Mouse (Mus musculus) forebrain, embryonic 16.5 days (tissue): ENCODE measurements around the gene Nkx3-2. TPM values are rescaled to one million over a fixed set of nuclear protein-coding genes. Genes with fewer than 3 reads are reported as not detected.

ENCODE experiments used
- ATAC-seq: fragments of 200-750 bp; cut with Nextera tagmentation; 2 replicates; pipeline ENCODE4 v1.8.0; 2017; ENCODE audit warnings: mild to moderate bottlenecking, moderate library complexity
- H3K27ac ChIP-seq: fragments of 300-500 bp; sonication (generic); 2 replicates; pipeline ENCODE4 v1.5.1; 2014; ENCODE audit warnings: low read length, control low read depth
- H3K27me3 ChIP-seq: fragments of 300-500 bp; sonication (generic); replicated peaks from 2 replicates; pipeline ENCODE4 v1.6.1; 2014; ENCODE audit warnings: low read length; ENCODE audit not compliant: control insufficient read depth, insufficient read depth
- H3K36me3 ChIP-seq: fragments of 300-500 bp; sonication (generic); 2 replicates; pipeline ENCODE4 v1.6.1; 2014; ENCODE audit not compliant: control insufficient read depth, insufficient read depth
- H3K4me1 ChIP-seq: fragments of 300-500 bp; sonication (generic); replicated peaks from 2 replicates; pipeline ENCODE4 v1.6.1; 2014; ENCODE audit warnings: low read length; ENCODE audit not compliant: control insufficient read depth, insufficient read depth
- H3K4me2 ChIP-seq: fragments of 300-500 bp; sonication (generic); 2 replicates; pipeline ENCODE4 v1.6.1; 2014; ENCODE audit warnings: mild to moderate bottlenecking, low read length, control low read depth
- H3K4me3 ChIP-seq: fragments of 300-500 bp; sonication (generic); replicated peaks from 2 replicates; pipeline ENCODE4 v1.5.1; 2014; ENCODE audit warnings: mild to moderate bottlenecking, low read length, control low read depth
- H3K9ac ChIP-seq: fragments of 300-500 bp; sonication (generic); replicated peaks from 2 replicates; pipeline ENCODE4 v1.6.1; 2014; ENCODE audit warnings: low read depth, low read length, control low read depth
- H3K9me3 ChIP-seq: fragments of 300-500 bp; sonication (generic); 2 replicates; pipeline ENCODE4 v1.6.1; 2016; ENCODE audit warnings: low read length; ENCODE audit not compliant: control insufficient read depth
- WGBS: fragments of 180-500 bp; shearing (Covaris S2); extraction: QIAGEN DNeasy Blood & Tissue Kit; methylation state at CpG from one replicate; pipeline ENCODE4 v1.1.7; 2014; 5-methylcytosine and 5-hydroxymethylcytosine counted together
- polyA plus RNA-seq: library from polyadenylated mRNA; unstranded; fragments of >200 nt; fragmentation: Nextera tagmentation; extraction: Ambion mirVana; gene quantifications from 2 replicates; pipeline ENCODE4 v1.2.1, GENCODE M21; 2015

Nkx3-2 gene
- polyA plus RNA-seq, 1 experiment from 2014 or later, result not detected

DNA sequence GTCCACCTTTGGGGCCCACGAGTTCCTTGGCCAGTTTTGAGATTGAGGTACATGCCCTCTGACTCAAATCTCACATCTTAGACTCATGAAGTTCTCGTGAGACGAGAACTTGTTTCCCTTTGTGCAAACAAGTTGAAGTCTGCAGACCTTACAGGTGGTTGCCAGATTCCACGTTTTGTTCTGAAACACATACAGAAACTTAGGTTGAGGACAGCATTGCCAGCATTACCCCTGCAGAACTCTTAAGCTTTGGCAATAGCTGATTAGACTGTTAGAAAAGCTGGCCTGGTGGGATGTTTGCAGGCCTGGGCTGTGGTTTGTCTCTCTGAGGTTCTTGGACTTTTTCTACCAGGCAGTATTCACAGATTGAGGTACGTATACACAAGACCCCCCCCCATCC lies 7.0 kb downstream of the Nkx3-2 start:
- Histone ChIP-seq H3K9ac (no peak overlapping the region), H3K4me3 (no peak overlapping the region), H3K4me1 (peaks cover 10% of the 10 kb centered on the region; the same call in 1 of the 2 replicates), H3K27me3 (peaks cover 89% of the 10 kb centered on the region), H3K36me3 (no peaks in the 10 kb centered on the region), H3K9me3 (no peaks in the 10 kb centered on the region; the same call in 1 of the 2 replicates), H3K4me2 (no peak overlapping the region), H3K27ac (no peak overlapping the region)
- no peak for ATAC-seq
- 3% methylated on average over 5 of the region's 5 CpGs for WGBS

DNA sequence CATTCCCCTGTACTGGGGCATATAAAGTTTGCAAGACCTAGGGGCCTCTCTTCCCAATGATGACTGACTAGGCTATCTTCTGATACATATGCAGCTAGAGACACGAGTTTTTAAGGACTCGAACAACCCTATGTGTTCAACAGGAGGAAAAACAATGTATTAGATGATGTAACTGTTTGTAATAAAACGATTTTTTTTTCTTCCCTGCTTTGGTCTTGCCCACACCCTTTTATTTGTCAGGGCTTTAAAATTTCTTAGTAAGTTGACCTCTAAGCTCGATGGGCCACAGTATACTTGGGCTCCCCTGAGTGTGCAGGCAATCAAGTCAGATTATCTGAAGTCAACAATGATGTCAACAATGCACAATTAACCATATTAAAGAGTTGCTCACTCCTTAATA lies 7.9 kb downstream of the Nkx3-2 start:
- Histone ChIP-seq H3K9me3 (no peaks in the 10 kb centered on the region; the same call in 1 of the 2 replicates), H3K36me3 (no peaks in the 10 kb centered on the region), H3K4me2 (no peak overlapping the region), H3K27me3 (peaks cover 88% of the 10 kb centered on the region), H3K4me1 (peaks cover 6% of the 10 kb centered on the region; the same call in 1 of the 2 replicates), H3K9ac (no peak overlapping the region), H3K27ac (no peak overlapping the region), H3K4me3 (no peak overlapping the region)
- WGBS, result 2% methylated on average over 4 of the region's 4 CpGs
- ATAC-seq, result no peak

DNA sequence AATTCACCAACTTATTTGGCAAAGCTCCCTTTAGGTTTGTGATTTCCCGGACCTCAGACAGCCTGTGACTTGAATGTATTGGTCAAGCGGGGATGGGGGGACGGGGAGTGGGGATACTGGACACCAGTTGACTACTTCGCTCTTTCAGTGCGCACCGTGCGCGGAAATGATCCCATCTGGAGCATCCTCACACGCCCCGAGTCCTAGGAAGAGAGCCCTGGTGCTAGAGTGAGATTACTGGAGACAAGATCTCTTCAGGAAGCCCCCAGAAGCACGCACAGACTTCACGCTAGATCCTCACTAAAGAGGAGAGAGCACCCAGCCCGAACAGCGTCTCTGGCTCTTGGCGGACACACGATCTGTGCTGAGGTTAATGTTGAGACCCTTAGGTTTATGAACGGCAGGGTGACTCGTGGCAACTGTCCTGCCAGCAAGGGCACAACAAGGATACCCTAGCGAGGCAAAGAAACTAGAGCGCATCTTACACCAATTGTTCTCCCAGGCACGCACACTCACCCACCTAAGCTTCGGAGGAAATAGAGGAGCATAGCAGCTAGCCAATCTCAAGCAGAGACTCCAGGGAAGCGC lies 8.8 kb downstream of the Nkx3-2 start:
- Histone ChIP-seq H3K27ac (no peak overlapping the region), H3K9me3 (no peaks in the 10 kb centered on the region; the same call in 1 of the 2 replicates), H3K4me1 (0 out of 2 replicates have a peak, but pooled peaks cover 6% of the 10 kb centered on the region), H3K27me3 (peaks cover 91% of the 10 kb centered on the region), H3K9ac (no peak overlapping the region), H3K4me2 (no peak overlapping the region), H3K36me3 (no peaks in the 10 kb centered on the region), H3K4me3 (no peak overlapping the region)
- no peak for ATAC-seq
- WGBS, result under 1% methylated on average over 23 of the region's 23 CpGs

DNA sequence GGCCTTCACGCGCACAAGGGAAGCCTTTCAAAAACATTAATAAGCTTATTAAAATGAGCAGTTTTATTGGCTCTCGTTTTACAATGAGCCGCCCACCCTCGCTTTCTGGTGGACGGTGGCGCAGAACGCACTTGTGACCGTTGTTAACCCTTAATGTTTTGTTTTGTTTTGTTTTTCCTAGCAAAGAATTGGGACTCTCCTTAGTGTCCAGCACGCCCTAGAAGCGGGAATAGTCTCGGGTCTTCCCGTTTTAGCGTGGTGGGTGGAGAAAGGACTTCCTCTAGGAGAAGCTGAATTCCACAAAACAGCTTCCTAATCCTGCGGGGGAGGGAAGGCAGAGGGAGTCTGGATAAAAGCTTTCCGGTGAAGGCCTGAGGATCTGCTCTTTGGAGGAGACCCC lies 9.5 kb downstream of the Nkx3-2 start:
- Histone ChIP-seq H3K36me3 (no peaks in the 10 kb centered on the region), H3K27ac (no peak overlapping the region), H3K9me3 (no peaks in the 10 kb centered on the region; the same call in 1 of the 2 replicates), H3K4me1 (0 out of 2 replicates have a peak, but pooled peaks cover 6% of the 10 kb centered on the region), H3K4me2 (no peak overlapping the region), H3K27me3 (peaks cover 88% of the 10 kb centered on the region), H3K9ac (no peak overlapping the region), H3K4me3 (no peak overlapping the region)
- no peak for ATAC-seq
- under 1% methylated on average over 16 of the region's 16 CpGs for WGBS

DNA sequence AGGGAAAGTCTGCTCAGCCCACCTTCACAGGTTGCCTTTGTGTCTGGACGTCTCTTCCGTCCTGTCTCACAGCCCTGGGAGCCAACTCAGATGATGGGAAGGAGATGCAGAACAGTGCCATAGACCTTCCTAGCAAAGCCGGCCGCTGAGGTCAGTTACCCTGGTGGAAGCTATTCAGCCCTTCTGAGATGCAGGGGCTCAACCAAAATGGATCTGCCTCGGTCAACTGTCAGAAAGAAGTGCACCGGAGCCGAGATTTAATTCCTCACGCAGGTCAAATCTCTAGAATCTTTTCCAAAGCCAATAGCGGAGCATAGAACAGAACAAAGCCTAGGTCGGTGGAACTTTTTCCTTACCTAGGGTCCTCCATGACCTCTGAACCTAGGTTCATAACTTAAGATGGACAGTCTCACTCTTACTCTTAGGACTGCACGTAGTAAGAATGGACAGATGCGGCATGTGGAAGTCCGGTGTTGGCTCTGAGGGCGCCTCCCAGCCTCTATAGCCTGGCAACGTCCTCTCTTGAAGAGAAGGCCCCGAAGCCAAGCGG lies 10.0 kb downstream of the Nkx3-2 start:
- Histone ChIP-seq H3K4me1 (0 out of 2 replicates have a peak, but pooled peaks cover 6% of the 10 kb centered on the region), H3K9ac (no peak overlapping the region), H3K4me2 (no peak overlapping the region), H3K27ac (no peak overlapping the region), H3K36me3 (no peaks in the 10 kb centered on the region), H3K4me3 (no peak overlapping the region), H3K9me3 (no peaks in the 10 kb centered on the region; the same call in 1 of the 2 replicates), H3K27me3 (peaks cover 89% of the 10 kb centered on the region)
- ATAC-seq, result no peak
- 1% methylated on average over 17 of the region's 17 CpGs for WGBS

DNA sequence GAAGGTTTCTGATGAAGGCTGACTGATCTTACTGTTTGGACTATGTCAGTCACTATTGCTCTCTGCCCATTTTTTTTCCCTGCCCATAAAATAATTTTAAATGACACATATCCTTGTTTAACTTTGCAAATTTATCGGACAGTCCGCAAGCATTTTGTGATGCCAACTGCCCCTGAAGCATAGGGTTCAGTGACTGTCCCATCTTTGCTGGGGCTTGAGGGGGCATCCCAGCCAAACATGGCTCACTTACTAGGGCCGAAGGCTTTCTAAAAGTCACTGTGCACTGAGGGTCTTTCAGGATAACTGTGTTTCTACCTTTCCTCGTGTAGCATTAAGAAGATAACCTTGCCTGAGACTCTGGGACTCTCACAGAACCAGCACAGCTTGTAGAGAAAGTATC lies 11.6 kb downstream of the Nkx3-2 start:
- Histone ChIP-seq H3K9ac (no peak overlapping the region), H3K9me3 (no peaks in the 10 kb centered on the region; the same call in 1 of the 2 replicates), H3K27me3 (peaks cover 90% of the 10 kb centered on the region), H3K4me2 (no peak overlapping the region), H3K36me3 (no peaks in the 10 kb centered on the region), H3K4me1 (0 out of 2 replicates have a peak, but pooled peaks cover 6% of the 10 kb centered on the region), H3K4me3 (no peak overlapping the region), H3K27ac (no peak overlapping the region)
- ATAC-seq, result no peak
- 24% methylated on average over 4 of the region's 4 CpGs for WGBS

DNA sequence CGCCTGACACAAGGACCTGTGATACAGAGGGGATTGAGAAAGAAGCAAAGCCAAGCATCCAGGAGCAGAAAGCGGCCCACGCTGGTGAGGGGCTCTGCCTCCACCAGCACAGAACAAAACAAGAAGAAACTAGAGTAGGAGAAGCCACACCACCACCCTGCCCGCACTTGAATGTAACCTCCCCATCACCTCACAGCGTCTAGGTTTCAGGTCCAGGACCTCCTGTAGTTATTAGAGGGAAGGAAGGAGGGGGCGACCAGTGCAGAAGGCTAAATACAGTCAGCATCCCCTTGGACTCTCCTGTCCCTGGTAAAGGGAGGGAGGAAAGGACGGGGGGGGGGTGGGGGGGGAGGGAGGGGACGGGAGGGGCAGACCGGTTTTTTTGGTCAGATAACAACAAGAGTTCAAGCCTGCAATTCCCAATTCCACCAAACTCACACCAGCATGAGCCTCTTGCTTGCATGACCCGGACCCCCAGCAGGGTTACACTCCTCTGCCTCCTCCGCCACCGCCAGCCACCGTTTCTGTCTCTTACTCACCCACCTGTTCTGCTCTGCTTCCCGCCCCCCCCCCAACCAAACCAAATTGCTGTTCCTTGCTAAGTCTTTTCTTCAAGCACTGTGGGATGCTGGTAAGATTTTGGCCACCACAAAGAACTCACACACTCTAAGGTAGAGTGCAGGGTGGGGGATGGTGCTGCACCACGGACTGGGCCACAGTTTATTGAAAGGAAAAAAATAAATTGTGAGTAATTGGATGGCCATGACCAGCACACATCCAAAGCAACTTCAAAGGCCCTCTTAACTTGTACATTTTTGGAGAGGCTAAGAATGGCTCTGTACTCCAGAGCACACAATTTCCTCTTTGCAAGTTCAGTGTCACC lies 19.2 kb downstream of the Nkx3-2 start:
- peaks cover 57% of the 10 kb centered on the region for H3K27me3 ChIP-seq
- no peak overlapping the region for H3K4me3 ChIP-seq
- no peaks in the 10 kb centered on the region for H3K4me1 ChIP-seq
- no peak overlapping the region for H3K4me2 ChIP-seq
- no peak overlapping the region for H3K9ac ChIP-seq
- 5% methylated on average over 12 of the region's 15 CpGs for WGBS
- ATAC-seq, result no peak
- no peak overlapping the region for H3K27ac ChIP-seq
- H3K9me3 ChIP-seq, result no peaks in the 10 kb centered on the region
- no peaks in the 10 kb centered on the region for H3K36me3 ChIP-seq

DNA sequence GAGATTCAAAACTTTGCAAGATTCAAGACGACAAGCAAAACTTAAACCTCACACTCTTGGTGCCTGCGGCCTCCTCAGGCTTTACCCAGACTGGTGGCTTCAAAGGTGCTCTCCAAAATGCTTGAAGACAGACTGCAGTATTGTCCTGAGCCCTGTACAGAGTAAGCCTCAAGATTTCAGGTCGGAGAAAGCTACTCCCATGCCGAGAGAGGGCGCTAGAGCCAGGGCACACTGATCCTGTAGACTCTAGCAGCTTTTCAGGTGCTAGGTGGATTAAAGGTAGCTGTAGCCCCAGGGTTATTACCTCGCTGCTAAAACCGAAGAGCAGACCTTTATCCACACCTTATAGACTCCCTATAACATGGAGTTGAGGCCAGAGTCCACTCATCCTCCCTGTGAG lies 20.1 kb downstream of the Nkx3-2 start:
- Histone ChIP-seq H3K4me2 (no peak overlapping the region), H3K9me3 (no peaks in the 10 kb centered on the region), H3K36me3 (no peaks in the 10 kb centered on the region), H3K4me1 (no peaks in the 10 kb centered on the region), H3K4me3 (no peak overlapping the region), H3K27ac (no peak overlapping the region), H3K27me3 (peaks cover 49% of the 10 kb centered on the region), H3K9ac (no peak overlapping the region)
- no peak for ATAC-seq
- 11% methylated on average over 7 of the region's 7 CpGs for WGBS

DNA sequence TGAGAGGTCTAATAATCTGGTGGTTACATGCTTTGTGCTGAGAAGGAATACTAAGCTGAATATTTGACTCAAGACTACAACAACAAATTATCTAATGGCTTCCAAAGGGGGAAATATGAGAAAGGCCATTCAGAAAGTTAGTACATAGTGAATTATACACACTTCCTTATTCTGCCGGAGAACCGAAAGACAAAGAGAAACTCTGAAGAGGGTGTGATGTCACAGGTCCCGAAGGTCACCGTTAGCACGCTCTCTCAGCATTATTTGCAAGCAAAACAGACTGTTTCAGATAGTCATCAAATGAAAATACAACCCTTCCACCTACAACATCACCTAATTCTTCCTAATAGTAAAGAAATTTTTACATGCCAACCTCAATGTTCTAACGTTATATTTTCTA lies 25.5 kb downstream of the Nkx3-2 start:
- Histone ChIP-seq H3K27ac (no peak overlapping the region), H3K4me3 (no peak overlapping the region), H3K4me1 (no peaks in the 10 kb centered on the region), H3K27me3 (peaks cover 6% of the 10 kb centered on the region), H3K9ac (no peak overlapping the region), H3K4me2 (no peak overlapping the region), H3K9me3 (no peaks in the 10 kb centered on the region), H3K36me3 (no peaks in the 10 kb centered on the region)
- 62% methylated on average over 6 of the region's 6 CpGs for WGBS
- no peak for ATAC-seq
